Mouse (Mus musculus): ENCODE measurements at regions not wholly inside any gene's neighbourhood (a gene's known extent, or its start where the extent isn't known, plus 50 kb on each side); places are given as distances from the start of the nearest gene placed in this dataset.

- Histone ChIP-seq H3K9me3 (replicated peaks; ENCODE audit: control insufficient read depth, insufficient read depth, low read length, poor library complexity, severe bottlenecking) (no peaks in the 10 kb centered on the region), H3K4me1 (ENCODE audit: control insufficient read depth, insufficient read depth, low read length) (no peaks in the 10 kb centered on the region), H3K27me3 (ENCODE audit: control insufficient read depth, insufficient read depth, low read length, poor library complexity, severe bottlenecking) (no peaks in the 10 kb centered on the region), H3K9ac (ENCODE audit: low read depth, poor library complexity, severe bottlenecking) (no peak overlapping the region), H3K4me3 (ENCODE audit: low read depth, low read length) (no peak overlapping the region), H3K36me3 (ENCODE audit: control insufficient read depth, insufficient read depth, low read length, poor library complexity, severe bottlenecking) (no peaks in the 10 kb centered on the region), H3K27ac (ENCODE audit: insufficient read depth, low read length) (no peak overlapping the region)
- TF ChIP-seq CTCF (IDR thresholded peaks at IDR 0.05; ENCODE audit: low read depth, low read length) (no peak), EP300 (IDR thresholded peaks at IDR 0.05; ENCODE audit: insufficient read depth, low read depth, low read length) (no peak), POLR2A (IDR thresholded peaks at IDR 0.05; ENCODE audit: insufficient read depth, low read length) (no peak)
Measured at GRCm38 (mm10) chr1:81771704-81772103, 461.2 kb upstream of the Gm9747 start.

- H3K4me3 ChIP-seq (ENCODE audit: low read depth, low read length): no peak overlapping the region
- no peaks in the 10 kb centered on the region for H3K36me3 ChIP-seq (ENCODE audit: control insufficient read depth, insufficient read depth, low read length, poor library complexity, severe bottlenecking)
- H3K27me3 ChIP-seq (ENCODE audit: control insufficient read depth, insufficient read depth, low read length, poor library complexity, severe bottlenecking): no peaks in the 10 kb centered on the region
- no peaks in the 10 kb centered on the region for H3K9me3 ChIP-seq (replicated peaks; ENCODE audit: control insufficient read depth, insufficient read depth, low read length, poor library complexity, severe bottlenecking)
- H3K27ac ChIP-seq (ENCODE audit: insufficient read depth, low read length): no peak overlapping the region
- TF ChIP-seq CTCF (IDR thresholded peaks at IDR 0.05; ENCODE audit: low read depth, low read length): no peak
- H3K4me1 ChIP-seq (ENCODE audit: control insufficient read depth, insufficient read depth, low read length): no peaks in the 10 kb centered on the region
- H3K9ac ChIP-seq (ENCODE audit: low read depth, poor library complexity, severe bottlenecking): no peak overlapping the region
Measured at GRCm38 (mm10) chr1:81780583-81780982, 452.3 kb upstream of the Gm9747 start.

DNA sequence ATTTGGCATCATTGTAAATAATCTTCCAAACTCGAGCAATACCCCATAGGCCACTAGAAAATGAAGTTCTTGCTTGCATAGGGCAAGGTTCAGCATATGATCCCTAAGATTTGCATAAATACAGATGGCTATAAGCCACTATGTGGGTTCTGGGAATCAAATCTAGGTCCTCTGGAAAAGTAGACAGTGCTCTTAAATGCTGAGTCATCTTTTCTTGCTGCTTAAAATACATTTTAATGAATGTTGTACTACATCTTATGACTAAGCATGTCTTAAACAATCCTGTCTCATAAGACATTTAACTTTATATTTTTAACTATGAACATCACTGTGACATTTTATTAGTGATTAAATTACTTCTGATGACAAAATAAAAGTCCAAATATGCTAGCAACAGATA lies 448.6 kb upstream of the Gm9747 start:
- H3K9me3 ChIP-seq (replicated peaks; ENCODE audit: control insufficient read depth, insufficient read depth, low read length, poor library complexity, severe bottlenecking): no peaks in the 10 kb centered on the region

DNA sequence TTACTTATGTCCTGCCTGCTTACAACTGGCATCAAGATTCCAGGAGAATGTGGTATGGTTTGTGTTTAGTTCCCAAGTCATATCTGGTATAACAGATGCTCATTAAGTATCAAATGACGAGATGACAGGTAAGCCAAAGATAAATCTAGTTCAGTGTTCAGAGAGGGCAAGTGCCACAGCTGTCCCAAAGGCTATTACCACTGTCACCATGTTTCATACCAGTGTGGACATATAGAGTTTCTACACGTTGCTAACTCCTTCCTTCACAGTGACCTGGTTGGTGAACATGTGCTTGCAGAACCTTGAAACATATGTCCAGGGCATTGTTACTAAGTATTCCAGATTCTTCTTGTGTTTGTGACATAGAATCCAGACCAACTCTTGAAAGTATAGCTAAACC lies 438.1 kb upstream of the Gm9747 start:
- H3K9ac ChIP-seq (ENCODE audit: low read depth, poor library complexity, severe bottlenecking): no peak overlapping the region
- no peak overlapping the region for H3K4me3 ChIP-seq (ENCODE audit: low read depth, low read length)
- H3K36me3 ChIP-seq (ENCODE audit: control insufficient read depth, insufficient read depth, low read length, poor library complexity, severe bottlenecking): no peaks in the 10 kb centered on the region
- no peak overlapping the region for H3K27ac ChIP-seq (ENCODE audit: insufficient read depth, low read length)
- no peaks in the 10 kb centered on the region for H3K9me3 ChIP-seq (replicated peaks; ENCODE audit: control insufficient read depth, insufficient read depth, low read length, poor library complexity, severe bottlenecking)
- no peaks in the 10 kb centered on the region for H3K27me3 ChIP-seq (ENCODE audit: control insufficient read depth, insufficient read depth, low read length, poor library complexity, severe bottlenecking)
- no peak for TF ChIP-seq POLR2A (IDR thresholded peaks at IDR 0.05; ENCODE audit: insufficient read depth, low read length)
- H3K4me1 ChIP-seq (ENCODE audit: control insufficient read depth, insufficient read depth, low read length): no peaks in the 10 kb centered on the region

More for the DNA sequence above, 448.6 kb upstream of the Gm9747 start:
- no peak overlapping the region for H3K9ac ChIP-seq (ENCODE audit: low read depth, poor library complexity, severe bottlenecking)
- TF ChIP-seq EP300 (IDR thresholded peaks at IDR 0.05; ENCODE audit: insufficient read depth, low read depth, low read length) (no peak), CTCF (IDR thresholded peaks at IDR 0.05; ENCODE audit: low read depth, low read length) (no peak), POLR2A (IDR thresholded peaks at IDR 0.05; ENCODE audit: insufficient read depth, low read length) (no peak)
- H3K4me1 ChIP-seq (ENCODE audit: control insufficient read depth, insufficient read depth, low read length): no peaks in the 10 kb centered on the region
- H3K27me3 ChIP-seq (ENCODE audit: control insufficient read depth, insufficient read depth, low read length, poor library complexity, severe bottlenecking): no peaks in the 10 kb centered on the region
- H3K36me3 ChIP-seq (ENCODE audit: control insufficient read depth, insufficient read depth, low read length, poor library complexity, severe bottlenecking): no peaks in the 10 kb centered on the region
- no peak overlapping the region for H3K27ac ChIP-seq (ENCODE audit: insufficient read depth, low read length)
- no peak overlapping the region for H3K4me3 ChIP-seq (ENCODE audit: low read depth, low read length)

GRCm38 (mm10) chr1:81795399-81795798 lies 437.5 kb upstream of the Gm9747 start:
- H3K4me3 ChIP-seq (ENCODE audit: low read depth, low read length): no peak overlapping the region
- TF ChIP-seq EP300 (IDR thresholded peaks at IDR 0.05; ENCODE audit: insufficient read depth, low read depth, low read length) (no peak), CTCF (IDR thresholded peaks at IDR 0.05; ENCODE audit: low read depth, low read length) (no peak), POLR2A (IDR thresholded peaks at IDR 0.05; ENCODE audit: insufficient read depth, low read length) (no peak)
- H3K27me3 ChIP-seq (ENCODE audit: control insufficient read depth, insufficient read depth, low read length, poor library complexity, severe bottlenecking): no peaks in the 10 kb centered on the region

DNA sequence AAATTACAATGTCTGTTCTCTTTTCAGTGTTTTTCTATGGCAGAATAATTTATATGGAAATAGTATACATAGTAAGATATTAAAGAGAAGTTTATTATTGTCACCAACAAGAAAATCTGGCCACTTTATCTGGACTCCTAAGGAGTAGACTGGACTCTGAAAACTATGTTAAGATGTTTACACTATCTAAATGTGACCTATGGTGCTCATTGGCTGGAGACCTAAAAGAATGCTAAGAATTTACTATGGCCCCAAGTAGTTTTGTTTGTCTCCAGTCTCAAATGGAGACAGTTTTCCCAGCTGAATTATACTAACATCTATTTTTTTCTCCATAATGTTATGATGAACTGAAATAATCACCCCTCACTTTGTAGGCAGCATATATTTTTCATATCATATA lies 421.3 kb upstream of the Gm9747 start:
- H3K4me1 ChIP-seq (ENCODE audit: control insufficient read depth, insufficient read depth, low read length): no peaks in the 10 kb centered on the region
- TF ChIP-seq EP300 (IDR thresholded peaks at IDR 0.05; ENCODE audit: insufficient read depth, low read depth, low read length): no peak
- no peak for TF ChIP-seq POLR2A (IDR thresholded peaks at IDR 0.05; ENCODE audit: insufficient read depth, low read length)
- TF ChIP-seq CTCF (IDR thresholded peaks at IDR 0.05; ENCODE audit: low read depth, low read length): no peak
- no peaks in the 10 kb centered on the region for H3K36me3 ChIP-seq (ENCODE audit: control insufficient read depth, insufficient read depth, low read length, poor library complexity, severe bottlenecking)
- H3K27me3 ChIP-seq (ENCODE audit: control insufficient read depth, insufficient read depth, low read length, poor library complexity, severe bottlenecking): no peaks in the 10 kb centered on the region
- H3K4me3 ChIP-seq (ENCODE audit: low read depth, low read length): no peak overlapping the region
- H3K27ac ChIP-seq (ENCODE audit: insufficient read depth, low read length): no peak overlapping the region
- no peak overlapping the region for H3K9ac ChIP-seq (ENCODE audit: low read depth, poor library complexity, severe bottlenecking)
- H3K9me3 ChIP-seq (replicated peaks; ENCODE audit: control insufficient read depth, insufficient read depth, low read length, poor library complexity, severe bottlenecking): no peaks in the 10 kb centered on the region

More at GRCm38 (mm10) chr1:81795399-81795798, 437.5 kb upstream of the Gm9747 start:
- no peaks in the 10 kb centered on the region for H3K9me3 ChIP-seq (replicated peaks; ENCODE audit: control insufficient read depth, insufficient read depth, low read length, poor library complexity, severe bottlenecking)
- no peak overlapping the region for H3K27ac ChIP-seq (ENCODE audit: insufficient read depth, low read length)
- no peaks in the 10 kb centered on the region for H3K4me1 ChIP-seq (ENCODE audit: control insufficient read depth, insufficient read depth, low read length)
- H3K36me3 ChIP-seq (ENCODE audit: control insufficient read depth, insufficient read depth, low read length, poor library complexity, severe bottlenecking): no peaks in the 10 kb centered on the region
- H3K9ac ChIP-seq (ENCODE audit: low read depth, poor library complexity, severe bottlenecking): no peak overlapping the region

Data from ES-Bruce4 (cell line).